Mouse (Mus musculus) ovary, postnatal 36 days (tissue): ENCODE measurements at regions not wholly inside any gene's neighbourhood (a gene's known extent, or its start where the extent isn't known, plus 50 kb on each side); places are given as distances from the start of the nearest gene placed in this dataset.
"Not testable (repeated sequence)": the region's sequence is repeated elsewhere in the genome, so short reads cannot be mapped to it uniquely, and the experiment has no call there.

ENCODE experiments used
- DNase-seq: peaks from one replicate; pipeline ENCODE4 v3.0.0; 2022; ENCODE audit warnings: low spot score, mixed read lengths

- DNase-seq, result no peak
Observed at GRCm38 (mm10) chr4:16944901-16945300, 2660.3 kb upstream of the Gm12353 start.

DNA sequence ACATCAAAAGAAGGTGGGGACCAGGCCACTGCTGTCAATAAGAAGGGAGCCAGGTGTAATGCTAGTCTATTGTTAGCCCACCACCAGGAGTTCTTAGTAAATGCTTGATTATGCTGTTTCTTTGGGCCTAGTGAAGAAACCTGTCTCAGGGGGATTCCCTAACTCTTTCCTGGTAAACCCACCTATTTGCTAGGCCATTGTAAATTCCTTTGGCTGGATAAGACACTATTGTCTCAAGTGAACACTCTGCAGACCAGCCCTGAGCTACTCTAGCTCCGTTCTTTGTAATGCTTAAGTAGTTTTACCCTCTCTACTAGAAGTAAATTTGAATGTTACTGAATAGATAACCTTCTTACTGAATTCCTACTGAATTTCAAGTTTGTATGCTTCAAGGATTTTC, 2650.7 kb upstream of the Gm12353 start:
- not testable (repeated sequence) for DNase-seq

DNA sequence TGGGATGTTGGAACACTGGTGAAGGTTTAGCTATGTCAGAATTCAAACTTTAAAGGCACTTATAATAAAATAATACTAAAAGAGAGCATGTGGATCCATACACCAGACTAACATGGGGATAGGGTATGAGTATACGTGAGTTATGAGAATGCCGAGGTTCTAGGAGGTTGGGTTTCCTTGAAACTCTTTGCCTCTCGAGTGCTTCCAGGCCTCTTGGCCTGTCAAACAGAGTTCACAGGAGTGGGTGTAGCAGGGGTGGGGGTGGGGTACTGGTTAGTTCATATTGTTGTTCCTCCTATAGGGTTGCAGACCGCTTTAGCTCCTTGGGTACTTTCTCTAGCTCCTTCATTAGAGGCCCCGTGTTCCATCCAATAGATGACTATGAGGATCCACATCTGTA, 2650.3 kb upstream of the Gm12353 start:
- not testable (repeated sequence) for DNase-seq

GRCm38 (mm10) chr4:16981733-16982230, 2623.5 kb upstream of the Gm12353 start:
- DNase-seq, result no peak

DNA sequence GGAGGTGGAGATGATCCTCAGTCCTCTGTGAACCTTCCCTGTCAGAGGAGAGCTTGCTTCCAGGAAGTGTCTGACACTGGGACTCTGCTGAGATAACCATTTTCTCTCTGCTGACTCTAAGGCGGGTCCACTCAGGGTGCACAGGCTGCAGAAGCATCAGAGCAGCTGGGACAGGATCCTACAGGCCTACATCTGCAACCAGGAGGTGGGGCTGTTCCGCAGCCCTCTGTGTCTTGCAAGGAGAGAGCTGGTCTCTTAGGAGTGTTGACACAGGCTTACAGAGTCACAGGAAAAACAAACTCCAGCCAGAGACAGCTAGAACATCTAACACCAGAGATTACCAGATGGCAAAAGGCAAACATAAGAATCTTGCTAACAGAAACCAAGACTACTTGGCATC, 2578.6 kb upstream of the Gm12353 start:
- peak; percentile 6 for DNase-seq
